Mouse (Mus musculus) thymus, postnatal 4 days (tissue): ENCODE data around the gene Csrnp3.

Experiments used
- DNase-seq: peaks from one replicate; pipeline ENCODE4 v3.0.0; 2021

Csrnp3 gene

DNA sequence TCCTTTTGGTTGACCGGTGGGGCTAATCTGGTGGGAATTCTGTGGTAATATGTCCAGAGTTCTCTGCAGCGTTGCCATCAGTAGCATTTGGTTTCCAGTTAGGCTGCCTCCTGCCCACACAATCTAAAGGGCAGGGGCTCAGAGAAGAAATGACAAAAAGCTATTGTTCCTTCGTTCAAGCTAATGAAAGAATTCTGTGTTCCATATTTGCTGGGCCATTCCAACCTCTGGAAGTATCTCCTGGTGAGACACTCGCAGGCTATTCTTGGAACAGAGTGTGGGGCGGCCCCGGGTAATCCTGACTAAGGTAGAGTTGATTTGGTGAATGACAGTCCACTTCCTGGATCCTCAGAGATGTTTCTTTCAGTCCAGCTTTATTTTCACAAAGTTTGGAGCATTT, 179.3 kb downstream of the Csrnp3 start:
- DNase-seq = no peak

DNA sequence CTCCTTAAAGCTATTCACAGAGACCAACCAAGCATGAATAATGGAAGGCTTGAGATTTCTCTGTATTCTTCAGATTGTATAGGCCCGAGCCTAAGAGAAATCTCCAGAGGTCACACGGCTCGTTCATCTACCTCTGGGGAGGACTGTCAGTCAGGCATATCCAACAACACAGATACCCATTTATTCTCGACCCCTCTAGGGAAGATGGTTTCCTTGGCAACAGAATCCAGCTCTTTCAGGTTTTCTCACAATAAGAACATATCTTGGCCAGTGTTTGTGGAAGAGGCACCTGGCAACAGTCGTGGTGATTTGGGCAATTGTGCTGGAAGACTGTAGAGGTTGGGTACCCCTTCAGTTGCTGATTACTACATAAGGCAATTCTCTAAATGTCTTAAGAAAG, 183.2 kb downstream of the Csrnp3 start:
- DNase-seq = no peak

DNA sequence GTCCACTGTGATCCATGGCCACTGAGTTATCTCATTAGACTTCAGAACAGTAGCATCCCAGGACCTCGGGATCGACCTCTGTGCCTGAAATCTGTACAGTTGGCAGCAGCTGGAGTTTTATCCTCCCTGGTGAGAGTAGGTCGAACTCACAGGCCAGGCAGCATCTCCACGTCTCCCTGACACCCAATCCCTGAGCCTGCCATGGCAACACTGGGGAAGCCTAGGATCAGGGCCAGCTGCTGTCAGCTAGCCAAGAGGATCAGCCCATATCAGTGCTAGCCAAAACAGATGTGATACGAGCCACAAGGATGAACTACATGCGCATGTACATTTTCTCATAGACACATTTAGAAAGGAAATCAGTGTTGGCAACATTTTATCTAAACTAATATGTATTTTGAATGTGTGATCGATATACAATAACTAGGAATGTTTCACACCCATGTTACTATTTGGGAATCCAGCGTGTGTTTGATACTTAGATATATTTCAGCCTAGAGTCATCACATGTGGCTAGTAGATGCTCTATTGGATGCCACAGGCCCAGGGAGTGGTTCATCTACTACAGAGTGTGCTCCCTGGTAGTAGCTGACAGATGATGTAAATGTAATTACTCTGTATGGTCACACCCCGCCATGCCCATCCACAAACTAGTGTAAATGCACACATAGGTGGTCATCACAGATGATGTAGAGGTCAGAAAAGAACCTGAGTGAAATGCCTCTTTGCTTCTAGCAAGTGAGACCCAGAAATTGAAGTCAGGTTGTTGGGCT, 189.5 kb downstream of the Csrnp3 start:
- DNase-seq = no peak

DNA sequence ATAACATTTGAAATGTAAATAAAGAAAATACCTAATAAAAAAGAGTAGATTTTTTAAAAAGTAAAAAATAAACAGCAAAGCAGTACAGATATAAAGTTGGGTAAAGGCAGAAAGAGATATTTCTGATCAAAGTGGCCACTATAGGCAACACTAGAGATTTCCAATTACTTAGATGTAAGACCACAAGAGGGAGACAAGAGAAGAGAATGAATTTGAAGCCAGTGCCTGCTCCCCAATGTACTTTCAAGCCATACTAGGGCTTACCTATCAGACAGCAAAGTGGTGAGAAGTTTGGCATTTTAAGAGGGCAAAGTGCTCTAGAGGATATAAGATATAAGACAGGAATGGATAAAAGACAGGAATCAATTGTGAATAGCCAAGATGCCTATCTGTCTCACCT, 195.0 kb downstream of the Csrnp3 start:
- no peak for DNase-seq

DNA sequence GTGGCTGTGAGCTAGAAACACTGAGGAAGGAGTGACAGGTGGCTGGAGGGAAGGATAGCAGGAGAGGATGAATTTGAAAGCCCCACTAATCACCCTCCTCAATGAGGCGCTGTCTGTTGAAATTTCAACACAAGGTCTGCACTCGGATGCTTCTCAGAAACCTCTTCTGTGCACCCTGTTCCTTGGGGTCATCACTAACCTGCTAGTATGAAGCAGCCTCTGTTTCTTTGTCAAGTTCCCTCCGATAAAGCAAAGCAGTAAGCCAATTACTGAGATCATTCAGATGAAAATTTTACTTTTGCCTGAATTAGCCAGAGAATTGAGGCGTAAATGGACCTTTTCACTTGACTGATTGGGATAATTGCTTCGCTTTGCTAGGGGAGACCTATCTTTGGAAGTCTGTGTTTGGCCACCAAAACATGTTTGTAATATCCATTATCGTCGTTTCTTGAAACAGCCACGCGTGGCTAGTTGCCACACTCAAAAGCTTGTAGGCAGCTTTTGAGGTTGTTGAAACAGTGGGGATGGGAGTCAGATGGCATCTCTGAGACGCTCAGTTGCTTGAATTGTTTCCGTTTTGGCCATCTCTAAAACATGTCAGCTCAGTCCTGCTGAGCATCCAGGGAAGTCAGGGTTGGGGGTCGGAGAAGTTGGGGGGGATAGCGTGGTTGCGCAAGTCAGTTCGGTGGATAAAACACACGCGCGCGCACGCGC, 195.8 kb downstream of the Csrnp3 start:
- DNase-seq = no peak

DNA sequence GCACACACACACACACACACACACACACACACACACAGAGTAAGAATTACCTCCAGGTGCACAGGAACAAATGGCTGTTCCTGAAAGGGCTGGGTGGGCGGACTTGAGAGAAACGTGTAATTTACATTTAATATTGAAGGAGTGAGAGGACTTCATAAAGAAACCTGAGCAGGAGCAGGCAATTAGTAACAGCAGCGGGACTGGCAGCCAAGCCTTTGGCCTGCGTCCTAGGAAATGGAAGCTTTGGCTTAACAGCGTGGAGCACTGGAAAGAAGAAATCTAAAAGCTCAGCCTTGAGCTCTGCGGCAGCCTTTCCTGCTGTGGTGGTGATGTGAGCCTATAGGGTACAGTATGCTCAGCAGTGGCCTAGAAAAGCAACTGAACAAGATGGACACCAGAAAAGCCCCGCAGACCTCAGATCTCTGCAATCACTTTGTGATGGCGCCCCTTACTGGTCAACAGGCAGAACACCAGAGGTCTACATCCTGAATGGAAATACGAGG, 196.4 kb downstream of the Csrnp3 start:
- no peak for DNase-seq

DNA sequence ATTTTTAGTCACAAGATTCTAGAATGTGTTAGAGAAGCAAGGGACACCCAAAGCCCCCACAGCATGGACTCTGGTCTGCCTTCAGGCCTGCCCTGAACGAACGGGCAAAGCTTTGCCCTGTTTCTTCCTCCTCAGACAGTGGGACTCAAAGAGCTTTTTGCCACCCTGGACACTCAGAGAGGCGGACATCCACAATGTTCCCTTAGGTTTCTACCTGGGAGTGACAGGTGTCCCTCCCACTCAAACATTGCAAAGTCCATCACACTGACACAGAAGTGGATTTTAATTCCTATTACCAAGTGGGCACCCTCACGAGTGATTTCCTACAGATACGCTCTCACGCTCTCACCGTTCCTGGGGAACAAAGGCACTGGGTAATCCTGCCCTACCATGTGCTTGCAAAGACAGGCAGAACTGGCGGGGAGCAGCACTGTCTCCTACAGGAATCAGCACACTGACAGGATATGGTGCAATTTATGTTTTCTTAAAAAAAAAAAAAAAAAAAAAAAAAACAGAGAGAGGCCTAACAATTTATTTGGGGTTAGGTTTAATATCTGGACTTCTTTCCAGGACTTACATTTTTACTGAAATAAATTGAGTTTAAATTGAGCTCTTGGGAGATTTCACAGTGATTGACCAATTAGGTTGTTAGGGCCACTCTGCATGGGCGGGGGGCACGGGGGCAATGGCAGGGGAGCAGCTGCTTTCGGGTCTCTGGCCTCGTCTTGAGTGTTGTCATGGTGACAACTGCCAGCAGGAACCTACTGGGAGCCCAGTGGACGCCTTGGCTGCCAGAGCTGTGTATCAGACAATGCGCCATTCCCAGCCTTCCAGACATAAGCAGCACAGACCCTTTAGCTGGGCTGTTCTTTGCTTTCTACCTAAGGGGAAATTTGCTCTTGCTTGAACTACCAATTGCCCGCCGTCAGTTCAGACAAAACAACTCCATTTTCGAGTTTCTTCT, 198.2 kb downstream of the Csrnp3 start:
- no peak for DNase-seq

DNA sequence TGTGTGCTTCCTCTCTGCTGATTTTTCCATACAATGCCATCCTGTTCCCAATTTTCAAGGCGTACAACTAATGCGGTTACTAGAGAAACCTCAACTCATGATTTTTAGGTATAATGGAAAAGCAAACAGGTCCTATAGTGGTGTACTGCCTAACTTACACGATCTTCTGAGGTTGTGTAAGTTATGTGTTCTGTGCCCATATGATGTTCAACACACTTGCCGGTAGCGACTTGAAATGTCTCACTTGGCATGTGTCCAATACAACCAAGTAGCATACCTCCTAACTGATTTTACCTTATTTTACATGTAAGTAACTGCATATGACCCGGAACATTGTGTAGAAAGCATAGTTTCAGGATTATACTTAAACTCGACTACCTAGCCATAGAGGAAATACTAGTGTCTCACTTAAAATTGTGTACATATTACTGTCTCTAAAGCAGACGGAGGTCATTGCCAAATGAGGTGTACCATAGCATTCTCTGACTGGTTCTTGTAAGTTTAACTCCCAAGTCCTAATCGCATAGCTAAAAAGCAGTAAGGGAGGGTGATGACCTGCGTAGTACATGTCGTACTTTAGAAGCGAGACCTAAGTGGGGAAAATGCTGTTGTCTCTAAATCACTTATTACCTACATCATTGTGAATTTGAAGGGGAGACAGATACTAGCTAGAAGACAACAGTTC, 199.0 kb downstream of the Csrnp3 start:
- DNase-seq = no peak

DNA sequence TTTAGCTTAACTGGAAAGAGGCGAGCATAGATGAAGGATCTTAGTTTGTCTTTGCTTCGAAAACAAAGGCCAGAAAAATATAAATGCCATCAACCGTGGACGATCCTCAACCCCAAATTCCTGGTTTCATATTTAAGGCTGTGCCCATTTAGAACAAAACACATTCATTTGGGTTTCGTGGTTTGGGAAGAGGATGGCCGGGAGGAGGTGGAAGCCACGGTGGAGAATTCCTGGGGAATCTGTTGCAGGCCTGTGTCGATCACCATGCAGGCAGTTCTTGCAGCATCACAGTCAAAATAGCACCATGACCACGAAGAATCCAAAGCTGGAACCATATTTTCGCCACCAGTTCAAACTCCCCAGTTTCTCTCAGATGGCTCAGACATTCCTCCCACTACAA, 217.7 kb downstream of the Csrnp3 start:
- no peak for DNase-seq

DNA sequence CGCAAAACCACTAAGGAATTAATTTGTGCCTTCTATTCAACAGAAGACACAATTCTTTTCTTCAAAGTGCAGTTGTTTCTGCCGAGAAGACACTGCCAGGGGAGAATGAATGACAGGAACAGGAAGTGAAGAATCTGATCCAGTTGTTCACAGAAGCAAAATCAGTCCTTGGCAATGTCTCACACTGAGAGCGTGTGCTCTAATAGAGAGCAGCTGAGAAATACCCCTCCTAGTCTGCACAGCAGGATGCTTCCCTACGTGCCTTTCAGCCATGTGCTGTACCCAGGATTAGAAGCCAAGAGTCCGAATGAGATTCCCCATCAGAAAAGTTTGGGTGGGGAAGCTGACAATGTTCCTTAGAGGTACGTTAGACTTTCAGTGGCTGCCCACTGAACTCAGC, 223.9 kb downstream of the Csrnp3 start:
- DNase-seq = no peak

DNA sequence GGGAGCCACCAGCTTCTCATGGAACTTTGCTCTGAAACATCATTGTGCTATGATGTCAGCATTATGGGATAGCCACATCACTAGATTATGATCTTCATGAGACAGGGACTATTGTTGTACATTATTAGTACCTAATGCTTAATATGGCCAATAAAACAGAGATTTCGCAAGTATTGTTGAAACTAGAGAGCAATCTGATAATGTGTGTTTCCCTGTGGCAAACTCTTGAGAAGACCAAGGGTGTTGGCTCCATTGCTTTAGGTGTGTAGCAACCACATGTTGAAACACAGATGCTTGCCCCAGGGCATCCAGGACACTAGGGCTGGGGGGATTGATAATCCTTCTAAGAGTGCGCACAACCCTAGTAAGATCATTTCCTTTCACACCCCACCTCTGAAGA, 235.2 kb downstream of the Csrnp3 start:
- no peak for DNase-seq
